Mouse (Mus musculus): ENCODE measurements around the gene Mospd1.

Gene Mospd1

GRCm38 (mm10) chrX:53370366-53370740 is at the start of gene Mospd1:
Gene Mospd1, minus strand, starts transcription at chrX:53370502.
- DNase-seq (ENCODE audit: low spot score): peak; percentile 74

- no peak for DNase-seq (ENCODE audit: low spot score)
Observed at GRCm38 (mm10) chrX:53386362-53386761, 16.1 kb upstream of the Mospd1 start.

- no peak for DNase-seq (ENCODE audit: low spot score)
Observed at GRCm38 (mm10) chrX:53383122-53383521, 12.8 kb upstream of the Mospd1 start.

- peak; percentile 6 for DNase-seq (ENCODE audit: low spot score)
Observed at GRCm38 (mm10) chrX:53369534-53370365, 552 bp downstream of the Mospd1 start.

- DNase-seq (ENCODE audit: low spot score): no peak
Observed at GRCm38 (mm10) chrX:53364668-53365383, 5.5 kb downstream of the Mospd1 start.

- DNase-seq (ENCODE audit: low spot score): no peak
Observed at GRCm38 (mm10) chrX:53348374-53348773, 21.9 kb downstream of the Mospd1 start.

GRCm38 (mm10) chrX:53341531-53341930 is 28.8 kb downstream of the Mospd1 start:
- peak; percentile 23 for DNase-seq (ENCODE audit: low spot score)

GRCm38 (mm10) chrX:53337355-53337754 is 32.9 kb downstream of the Mospd1 start:
- no peak for DNase-seq (ENCODE audit: low spot score)

GRCm38 (mm10) chrX:53330396-53330795 is 39.9 kb downstream of the Mospd1 start:
- DNase-seq (ENCODE audit: low spot score): no peak

GRCm38 (mm10) chrX:53321111-53321510 is 49.2 kb downstream of the Mospd1 start:
- DNase-seq (ENCODE audit: low spot score): no peak

GRCm38 (mm10) chrX:53320564-53320963 is 49.7 kb downstream of the Mospd1 start:
- no peak for DNase-seq (ENCODE audit: low spot score)

Data from urinary bladder, postnatal 25 days (tissue).